Mouse (Mus musculus): ENCODE data around the gene Myh9.

Gene Myh9

DNA sequence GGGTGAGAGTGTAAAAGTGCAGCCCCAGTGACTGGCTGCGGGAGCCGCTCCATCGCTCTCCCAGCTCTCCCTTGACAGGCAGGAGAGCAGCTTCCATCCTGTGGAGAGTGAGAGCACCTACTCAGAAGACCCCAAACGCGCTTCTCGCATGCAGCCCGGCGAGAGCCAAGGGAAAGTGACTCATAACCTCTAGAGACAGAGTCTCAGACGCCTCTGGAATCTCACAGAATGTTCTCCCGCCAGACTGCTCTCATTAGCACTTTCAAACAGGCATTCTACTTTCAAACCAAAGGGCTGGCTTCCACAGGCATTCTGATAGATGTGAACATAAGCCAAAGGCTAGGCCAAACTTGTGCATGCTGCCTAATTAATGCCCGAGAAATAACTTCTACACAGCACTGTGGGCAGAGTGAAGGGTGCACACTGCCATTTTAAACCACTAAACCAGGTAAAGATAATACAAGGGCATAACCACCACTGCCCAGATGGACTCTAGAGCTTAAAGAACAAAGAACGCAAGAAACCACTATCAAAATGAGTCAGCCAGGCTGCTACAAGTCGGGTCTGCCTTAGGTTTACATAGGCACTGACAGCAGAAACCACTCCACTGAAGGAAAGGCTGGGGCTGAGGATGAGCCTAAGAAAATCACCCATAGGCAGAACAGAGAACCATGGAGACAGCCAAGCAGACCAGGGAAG, 35.3 kb downstream of the Myh9 start:
- no peak for DNase-seq (ENCODE audit: low spot score)

DNA sequence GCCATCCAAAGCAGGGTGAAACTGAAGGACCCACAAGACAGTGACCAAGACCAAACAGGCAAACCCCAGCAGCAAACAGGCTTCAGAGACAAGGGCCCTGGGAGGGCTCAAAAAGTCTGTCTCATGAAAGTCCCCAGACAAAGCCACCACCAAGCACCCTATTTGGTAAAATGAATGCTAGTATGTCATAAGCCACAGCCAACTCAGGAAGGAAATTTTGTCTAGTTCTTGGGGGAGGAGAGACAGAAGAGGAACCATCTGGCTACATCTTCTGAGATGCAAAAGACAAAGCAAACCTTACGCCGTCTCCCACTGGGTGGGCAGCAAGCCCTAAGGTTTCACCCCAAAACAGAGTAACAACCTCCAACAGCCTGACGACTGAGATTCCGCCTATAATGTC, 36.3 kb downstream of the Myh9 start:
- DNase-seq (ENCODE audit: low spot score): no peak

DNA sequence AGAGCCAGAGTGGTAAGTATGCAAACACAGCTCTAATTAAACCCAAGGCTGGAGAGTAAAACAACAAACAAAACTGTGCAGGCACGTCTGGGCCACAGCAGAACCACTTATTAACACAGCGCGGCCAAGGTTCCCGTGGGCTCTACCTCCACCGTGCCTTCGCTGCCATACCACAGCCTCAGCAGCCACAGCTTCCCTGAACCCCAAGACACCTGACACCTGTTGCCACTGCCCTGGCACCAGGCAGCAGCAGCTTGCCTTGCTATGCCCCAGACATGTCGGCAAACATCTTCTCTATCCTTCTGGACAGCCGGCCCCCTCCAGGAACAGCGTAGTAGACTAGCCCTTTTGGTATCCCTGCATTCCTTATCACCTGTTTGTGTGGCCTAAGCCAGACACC, 37.0 kb downstream of the Myh9 start:
- no peak for DNase-seq (ENCODE audit: low spot score)

DNA sequence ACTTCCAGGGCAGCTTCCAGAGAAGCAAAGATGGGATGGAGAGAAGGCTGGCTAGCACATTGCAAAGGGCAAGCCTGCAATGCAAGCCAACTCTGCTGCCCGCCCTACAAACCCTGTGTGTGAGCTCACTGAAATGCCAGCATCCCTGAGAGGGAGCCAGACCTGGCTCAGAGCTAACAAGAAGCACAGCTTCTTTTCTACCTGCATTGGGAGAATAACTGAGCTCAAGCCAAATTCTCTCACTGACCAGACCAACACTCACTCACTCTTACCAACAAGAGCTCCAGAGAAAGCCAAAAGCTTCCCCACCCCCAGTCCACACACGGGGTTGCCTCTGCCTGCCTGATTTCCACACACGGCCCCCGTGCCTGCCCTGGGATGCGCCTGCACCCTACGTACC, 37.5 kb downstream of the Myh9 start:
- no peak for DNase-seq (ENCODE audit: low spot score)

DNA sequence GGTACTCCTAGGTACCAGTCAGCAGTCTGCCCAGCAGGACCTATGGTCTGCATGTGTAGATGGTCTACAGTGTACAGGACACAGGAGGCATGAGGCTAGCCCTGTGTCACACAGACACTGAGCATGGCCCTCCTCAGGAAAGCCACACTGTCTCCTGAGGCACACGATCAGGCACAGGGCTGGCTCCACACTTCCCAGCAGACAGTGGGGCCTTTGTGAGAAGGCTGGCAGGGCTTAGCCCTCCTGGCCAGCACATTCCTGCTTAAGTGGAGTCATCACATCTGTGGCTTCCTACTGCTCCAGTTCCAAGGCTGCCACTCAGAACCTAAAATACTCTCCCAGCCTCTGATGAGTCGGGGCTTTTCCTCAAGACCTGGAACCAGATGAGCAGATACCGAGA, 38.2 kb downstream of the Myh9 start:
- DNase-seq (ENCODE audit: low spot score): no peak

DNA sequence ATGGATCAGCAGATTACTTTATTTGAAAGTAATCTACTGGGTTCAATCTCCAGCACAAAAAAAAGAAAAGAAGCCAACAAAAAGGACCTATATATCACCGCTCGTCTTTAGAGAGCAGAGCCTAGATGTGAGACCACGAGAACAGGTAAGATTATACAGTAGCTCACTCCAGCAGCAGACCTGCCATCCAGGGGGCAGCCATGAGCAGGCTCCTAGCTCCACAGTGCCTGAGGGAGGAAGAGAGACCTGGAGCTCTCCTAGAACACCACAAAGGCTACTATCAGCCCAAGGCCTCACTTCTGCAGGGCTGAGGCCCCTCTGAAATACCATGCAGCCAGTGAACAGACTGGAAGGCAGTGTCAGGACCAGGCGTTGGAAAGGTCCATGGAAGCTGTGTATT, 39.0 kb downstream of the Myh9 start:
- DNase-seq (ENCODE audit: low spot score): no peak

DNA sequence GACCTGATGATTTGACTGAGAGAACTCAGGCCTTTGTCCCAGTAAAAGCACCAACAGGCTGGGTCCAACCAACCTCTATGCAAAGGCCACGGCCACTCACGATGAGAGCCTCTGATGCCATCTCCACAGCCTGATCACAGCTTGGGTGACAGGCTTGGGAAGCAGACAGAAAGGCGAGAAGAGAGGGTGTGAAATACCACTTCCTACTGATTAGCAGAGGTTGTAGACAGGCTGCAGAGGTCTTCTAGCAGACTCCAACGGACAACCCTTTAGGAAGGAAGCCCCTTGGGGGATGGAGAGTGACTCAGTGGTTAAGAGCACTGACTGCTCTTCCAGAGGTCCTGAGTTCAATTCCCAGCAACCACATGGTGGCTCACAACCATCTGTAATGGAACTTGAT, 40.8 kb downstream of the Myh9 start:
- no peak for DNase-seq (ENCODE audit: low spot score)

DNA sequence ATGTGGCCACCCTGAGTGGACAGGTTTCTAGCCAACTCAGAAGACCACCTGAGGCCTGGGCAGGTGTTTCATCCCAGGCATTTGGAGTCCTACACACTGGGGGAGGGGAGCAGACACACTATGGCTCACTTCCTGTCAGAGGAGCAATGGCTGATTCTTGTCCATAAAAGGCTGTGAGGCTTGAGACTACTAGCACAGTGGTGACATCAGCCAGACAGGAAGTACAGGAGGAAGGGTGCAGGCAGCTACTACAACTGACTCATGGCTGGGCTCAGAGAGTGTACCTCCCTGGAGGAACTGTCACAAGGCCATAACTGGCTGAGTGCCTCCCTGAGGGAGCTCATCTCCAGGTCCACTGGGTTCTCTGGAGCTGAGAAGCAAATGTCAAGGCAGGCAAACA, 41.5 kb downstream of the Myh9 start:
- DNase-seq (ENCODE audit: low spot score): no peak

DNA sequence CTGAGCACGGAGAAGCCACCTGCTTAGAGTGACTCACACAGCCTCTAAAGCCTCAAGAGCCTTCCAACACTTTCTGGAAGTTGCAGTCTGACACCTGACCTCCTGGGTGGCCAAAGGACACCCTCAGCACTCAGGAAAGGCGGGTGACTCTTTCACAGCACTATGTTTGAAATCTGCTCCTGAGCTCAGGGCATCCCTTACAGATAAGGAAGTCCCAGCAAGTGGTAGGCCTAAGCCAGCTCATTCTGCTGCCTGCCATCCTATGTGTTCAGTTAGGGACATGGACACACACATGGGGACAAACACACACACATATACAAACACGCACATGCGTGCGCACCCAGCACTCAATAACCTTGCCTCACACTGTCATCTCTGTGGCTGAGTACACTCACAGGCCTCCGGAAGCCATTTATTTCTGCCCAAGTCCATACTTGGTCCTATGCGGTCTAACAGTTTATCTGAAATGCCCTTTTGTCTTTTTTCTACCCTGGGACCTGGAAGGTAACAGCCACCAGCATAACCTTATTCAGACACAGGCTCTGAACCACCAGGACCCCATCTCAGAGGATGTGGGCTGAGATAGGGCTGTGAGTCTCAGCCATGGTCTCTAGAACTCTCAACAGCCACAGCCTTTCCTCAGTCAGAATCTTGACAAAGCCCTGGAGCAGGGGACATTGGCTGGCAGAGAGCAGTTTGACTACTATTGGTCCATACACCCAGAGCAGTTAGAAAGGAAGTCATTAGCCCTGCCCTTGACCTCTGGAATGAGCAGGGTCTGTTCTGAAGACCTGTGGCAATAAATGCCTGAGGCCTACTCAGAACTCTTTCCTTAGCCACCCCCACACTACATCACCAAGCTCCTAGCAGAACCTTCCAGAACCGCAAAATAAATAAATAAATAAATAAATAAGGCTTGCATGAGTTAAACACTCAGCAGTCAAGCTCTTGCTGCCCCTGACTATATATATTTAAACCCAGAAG, 42.2 kb downstream of the Myh9 start:
- no peak for DNase-seq (ENCODE audit: low spot score)

DNA sequence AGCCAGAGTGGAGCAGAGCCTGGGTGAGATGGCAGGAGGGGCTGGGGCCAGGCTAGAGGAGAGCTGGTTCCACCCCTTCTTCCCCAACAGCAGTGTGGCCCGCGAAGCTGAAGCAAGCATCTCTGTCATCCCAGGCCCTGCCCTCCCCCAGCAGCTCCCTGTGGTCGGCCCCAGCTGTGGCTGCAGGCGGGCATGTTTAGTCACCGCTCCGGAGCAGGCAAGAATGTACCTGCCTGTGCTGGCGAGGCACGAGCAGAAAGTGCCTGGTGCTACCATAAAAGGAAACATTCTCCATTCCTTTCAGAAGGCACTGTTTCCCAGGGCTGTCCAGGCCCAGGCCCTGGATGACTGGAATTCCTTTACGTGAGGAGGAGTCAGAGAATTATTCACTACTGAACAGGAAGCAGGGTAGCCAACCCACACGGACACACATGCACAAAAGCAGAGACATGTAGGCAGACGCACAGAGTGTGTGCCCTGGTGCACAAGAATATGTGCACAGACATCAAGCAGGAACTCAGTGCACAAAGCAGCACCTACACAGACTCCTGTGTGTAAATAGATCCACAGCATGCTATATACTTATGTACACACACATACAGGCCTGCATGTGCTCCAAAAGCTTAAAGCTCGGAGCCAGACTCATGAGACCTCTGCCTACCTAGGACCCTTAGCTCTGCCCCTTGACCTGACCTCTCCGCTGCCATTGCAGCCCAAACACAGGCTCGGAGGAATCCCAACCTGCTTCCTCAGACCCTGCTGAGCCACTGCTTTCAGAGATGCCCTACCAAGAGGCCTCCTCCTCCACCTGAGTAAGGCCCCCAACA, 43.1 kb downstream of the Myh9 start:
- DNase-seq (ENCODE audit: low spot score): peak; percentile 39

DNA sequence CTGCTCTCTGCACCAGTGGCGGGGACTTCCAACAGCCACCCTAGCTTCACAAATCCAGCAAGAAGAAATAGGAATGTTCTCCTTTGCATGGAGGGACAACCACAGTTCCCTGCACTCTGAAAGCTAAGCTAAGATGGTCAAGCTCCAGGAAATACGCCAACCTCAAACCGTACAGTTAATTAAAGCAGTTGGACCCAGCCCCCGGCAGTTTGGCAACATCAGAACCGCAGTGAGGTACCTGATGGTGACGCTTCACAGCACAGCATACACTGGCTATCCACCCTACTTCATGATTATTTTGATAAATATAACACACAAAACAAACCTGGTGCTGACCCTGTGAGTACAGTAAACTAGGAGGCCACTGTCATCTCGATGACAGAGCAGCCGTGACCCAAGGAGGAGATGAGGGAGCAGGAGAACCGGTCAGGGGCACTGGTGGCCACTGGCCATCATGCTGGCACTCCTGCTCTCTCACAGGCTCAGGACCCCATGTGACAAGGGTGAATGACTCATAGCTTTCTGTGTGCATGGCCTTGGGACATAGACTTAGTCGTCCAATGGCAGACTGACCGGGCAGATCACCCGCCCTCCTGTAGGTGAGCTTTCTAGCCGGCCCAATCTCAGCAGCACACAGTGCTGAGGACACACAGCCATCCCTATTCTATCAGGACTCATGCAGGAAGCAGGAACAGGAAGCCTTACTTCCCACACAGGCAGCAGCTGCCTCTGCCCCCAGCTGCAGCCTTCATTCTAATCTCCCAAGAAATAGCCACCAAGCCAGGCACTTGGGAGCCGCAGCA, 44.2 kb downstream of the Myh9 start:
- peak; percentile 44 for DNase-seq (ENCODE audit: low spot score)

DNA sequence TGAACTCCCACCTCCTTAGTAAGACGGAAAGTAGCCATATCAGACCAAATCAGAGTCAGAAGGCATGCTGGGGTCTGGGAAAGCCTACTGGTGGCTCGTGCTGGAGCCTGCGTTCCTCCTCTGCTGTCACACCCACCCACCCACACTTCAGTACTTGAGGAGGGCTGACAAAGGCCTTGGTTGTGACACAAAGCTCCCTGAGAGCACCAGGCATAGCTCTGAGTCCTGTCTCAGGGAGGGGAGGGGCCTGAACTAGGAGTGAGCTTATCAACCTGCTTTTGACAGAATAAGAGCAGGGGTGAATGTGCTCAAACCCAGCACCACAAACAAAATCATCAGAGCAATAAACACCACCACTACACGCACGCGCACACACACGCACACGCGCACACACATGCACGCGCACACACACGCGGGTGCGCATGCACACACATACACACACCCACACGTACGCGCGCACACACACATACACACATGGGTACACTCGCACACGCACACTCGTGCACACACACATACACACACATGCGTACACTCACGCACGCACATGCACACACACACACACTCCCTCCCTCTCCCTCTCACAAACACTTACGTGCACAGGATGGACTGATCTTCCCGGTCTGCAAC, 45.5 kb downstream of the Myh9 start:
- DNase-seq (ENCODE audit: low spot score): no peak

DNA sequence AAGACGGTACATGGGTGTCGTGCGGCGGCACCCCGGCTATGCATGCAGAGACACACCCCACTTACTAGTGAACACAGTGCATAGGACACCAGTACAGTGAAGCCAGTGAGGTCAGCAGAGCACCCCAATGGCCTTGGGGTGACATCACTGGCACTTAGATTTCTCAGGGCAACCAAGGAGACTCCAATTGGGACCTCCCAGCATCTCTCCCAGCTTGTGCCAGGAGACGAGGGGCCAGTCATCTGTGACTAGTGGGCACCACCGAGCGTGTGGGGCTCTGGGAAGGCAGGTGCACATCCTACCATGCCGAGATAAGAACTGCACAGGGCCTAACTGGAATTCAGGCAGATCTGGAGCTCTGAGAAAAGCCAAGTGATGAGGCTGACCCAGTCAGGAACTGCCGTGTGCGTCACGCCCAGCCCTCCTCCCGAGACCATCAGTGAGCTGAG, 47.0 kb downstream of the Myh9 start:
- DNase-seq (ENCODE audit: low spot score): no peak

DNA sequence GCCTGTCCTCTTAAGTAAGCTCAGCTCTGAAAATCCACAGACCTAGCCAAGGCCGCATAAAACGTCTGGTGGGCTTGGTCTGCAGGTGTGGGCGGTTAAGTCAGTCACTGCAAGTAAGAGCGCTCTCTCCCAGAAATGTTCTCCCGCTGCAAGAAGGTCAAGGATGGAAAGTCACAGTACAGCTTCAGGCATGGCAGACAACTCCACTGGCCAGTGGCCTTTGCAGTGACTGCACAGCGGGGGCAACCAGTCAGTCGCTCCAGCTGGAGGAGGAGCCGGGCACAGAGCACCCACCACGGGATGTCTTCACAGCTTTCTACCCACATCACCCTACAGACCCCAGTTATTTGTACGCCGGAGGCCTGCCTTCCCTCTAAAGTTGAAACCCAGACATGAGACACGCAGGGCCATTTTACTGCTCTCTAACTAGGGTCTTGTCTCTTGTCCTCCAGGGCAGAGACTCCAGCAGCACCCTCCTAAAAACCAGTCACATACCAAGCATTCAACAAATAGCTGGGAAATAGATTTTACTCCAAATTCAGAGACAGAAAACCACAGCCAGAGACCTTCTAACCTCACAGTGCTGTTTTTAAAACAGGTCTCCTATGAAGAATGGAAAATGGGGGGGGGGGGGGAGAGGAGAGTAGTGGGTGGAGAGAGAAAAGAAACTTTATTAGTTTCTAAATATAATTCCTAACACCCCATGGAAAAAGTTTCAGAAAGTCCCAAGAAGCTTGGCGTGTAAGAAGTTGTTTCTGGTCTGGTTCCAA, 47.7 kb downstream of the Myh9 start:
- no peak for DNase-seq (ENCODE audit: low spot score)

DNA sequence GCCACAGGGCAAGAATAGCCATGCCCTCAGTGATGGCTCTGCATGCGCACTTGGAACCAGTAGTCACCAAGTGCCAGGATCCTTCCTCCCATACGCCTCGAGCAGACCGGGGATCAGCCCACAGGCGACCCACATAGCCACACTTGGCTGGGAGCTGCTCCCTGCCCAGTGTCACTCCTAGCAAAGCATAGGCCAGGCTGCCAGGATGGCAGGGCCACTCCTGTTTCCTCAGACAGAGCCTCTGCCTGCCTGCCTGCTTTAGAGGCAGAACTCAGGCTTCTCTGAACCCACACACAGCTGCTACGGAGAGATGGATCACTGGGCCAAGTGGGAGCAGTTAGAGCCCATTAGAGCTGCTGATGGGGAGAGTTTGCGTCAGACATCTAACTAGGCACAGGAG, 48.4 kb downstream of the Myh9 start:
- DNase-seq (ENCODE audit: low spot score): no peak

DNA sequence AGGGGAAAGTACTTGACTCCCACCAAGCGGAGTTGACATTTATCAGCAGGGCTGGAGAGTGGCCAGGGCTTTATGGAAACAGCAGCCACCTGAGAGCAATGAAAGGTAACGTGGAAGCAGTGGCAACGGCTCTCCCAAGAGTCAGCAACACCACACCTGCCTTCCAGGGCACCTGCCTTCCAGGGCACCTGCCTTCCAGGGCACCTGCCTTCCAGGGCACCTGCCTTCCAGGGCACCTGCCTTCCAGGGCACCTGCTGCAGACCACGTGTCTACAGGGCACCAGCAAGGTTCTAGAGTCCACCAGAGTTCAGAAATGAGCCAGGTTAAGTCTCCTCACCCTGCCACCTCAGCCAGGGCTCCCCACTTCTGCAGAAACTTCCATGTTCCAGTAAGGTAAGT, 48.9 kb downstream of the Myh9 start:
- DNase-seq (ENCODE audit: low spot score): no peak

DNA sequence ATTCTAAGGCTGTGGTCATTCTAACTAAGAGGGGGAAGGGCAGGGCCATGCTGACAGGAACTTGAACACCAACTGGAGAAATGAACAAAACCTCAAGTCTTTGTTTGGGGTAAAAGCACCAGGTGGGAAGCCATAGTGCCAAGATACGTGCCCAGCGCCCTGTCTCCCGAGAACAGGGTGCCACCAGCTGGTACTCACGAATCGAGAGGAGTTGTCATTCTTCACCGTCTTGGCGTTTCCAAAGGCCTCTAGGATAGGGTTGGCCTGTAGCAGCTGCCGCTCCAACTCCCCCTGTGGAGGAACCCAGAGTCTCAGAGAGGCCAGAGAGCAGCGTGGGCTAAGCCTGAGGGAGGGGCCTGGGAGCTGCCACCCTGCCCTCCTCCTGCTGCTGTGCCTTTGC, 49.9 kb downstream of the Myh9 start:
- DNase-seq (ENCODE audit: low spot score): no peak

DNA sequence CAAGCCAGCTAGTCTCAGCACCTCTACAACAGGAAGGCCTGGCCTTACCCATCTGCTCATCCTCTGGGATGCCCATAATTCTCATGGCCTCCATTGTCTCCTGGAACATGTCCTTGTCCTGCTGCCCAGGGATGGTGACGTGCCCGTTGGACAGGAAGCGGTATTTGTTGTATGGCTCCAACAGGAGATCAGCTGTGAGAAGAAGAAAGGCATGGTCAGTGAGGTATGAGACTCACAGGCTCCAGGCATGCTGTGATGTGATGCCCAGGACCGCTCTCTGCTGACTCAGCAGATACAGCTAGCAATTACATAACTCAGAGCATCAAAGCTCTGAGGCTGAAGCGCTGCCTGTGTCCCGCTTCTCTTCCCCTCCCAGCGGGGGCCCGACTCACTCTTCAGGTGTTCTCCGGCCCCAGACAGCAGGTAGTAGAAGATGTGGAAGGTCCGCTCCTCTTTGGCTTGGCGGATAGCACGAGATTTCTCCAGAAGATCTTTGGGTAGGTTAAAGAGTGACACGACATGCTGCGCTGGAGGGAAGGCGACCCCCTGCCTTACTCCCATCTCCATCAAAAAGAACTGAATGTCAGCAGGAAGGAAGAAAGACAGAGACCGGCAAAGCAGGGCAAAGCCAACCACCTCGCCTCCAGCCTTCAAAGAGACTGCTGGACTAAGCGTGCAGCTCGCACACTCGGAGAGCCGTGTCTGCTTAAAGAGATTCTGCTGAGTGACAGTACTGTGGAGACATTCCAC, 51.1 kb downstream of the Myh9 start:
- no peak for DNase-seq (ENCODE audit: low spot score)

DNA sequence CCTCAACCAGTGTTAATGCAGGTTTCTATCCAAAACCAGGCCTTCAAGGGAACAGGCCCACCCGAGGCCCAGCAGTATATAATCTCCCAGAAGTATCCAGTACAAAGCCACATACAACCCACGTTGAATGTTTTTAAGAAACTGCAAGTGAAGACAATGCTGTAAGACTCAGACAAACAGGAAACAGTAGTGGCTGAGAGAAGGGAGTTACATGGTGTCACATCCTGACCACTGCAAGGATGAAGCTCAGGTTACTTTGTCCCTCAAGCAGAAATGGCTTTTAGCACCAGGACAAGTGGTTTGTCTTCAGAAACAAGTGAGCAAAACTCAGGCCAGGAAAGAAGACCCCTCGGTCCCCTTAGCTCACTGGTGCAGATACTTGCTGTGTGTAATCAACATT, 52.8 kb downstream of the Myh9 start:
- no peak for DNase-seq (ENCODE audit: low spot score)

DNA sequence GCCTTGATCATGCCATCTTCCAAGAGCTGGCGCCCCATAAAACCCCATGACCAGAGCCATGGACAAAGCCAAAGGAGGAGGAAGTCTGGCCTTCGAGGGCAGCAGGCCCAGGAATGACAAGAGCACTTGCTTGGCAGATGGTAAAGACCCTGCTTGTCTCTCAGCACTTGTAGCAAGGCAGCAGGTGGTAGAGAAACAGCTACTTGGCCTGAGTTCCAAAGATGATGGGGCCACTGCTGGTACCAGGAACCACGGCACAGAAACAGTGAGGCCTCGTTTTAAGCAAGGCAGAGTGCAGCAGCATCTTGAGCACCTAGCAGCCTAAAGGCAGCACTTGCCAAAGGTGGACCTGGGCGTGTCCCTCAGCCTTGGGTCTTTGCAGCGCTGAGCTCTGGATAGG, 53.6 kb downstream of the Myh9 start:
- no peak for DNase-seq (ENCODE audit: low spot score)
